Mouse (Mus musculus): Measurements from ENCODE around the gene Cspg4.
A peak's percentile ranks its signal among the peaks of the same experiment; 100 is the strongest.

DNA sequence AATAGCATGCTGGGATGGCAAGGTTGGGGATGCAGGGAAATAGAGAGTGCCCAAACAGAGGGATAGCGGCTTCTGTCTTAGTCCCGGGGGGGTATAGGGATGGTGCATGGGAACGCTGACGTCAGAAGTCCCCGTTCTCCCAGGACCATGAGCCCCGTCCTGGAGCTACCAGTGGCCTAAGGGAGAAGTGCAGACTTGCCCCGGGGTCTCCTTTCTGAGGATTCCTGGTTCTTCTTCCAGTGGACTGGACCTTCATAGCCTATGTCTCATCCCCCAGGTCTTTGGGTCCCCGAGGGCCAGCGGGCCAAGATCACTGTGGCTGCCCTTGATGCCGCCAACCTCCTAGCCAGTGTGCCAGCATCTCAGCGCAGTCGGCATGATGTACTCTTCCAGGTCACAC is 31.9 kb downstream of the Cspg4 start:
- peak; percentile 34 for TF ChIP-seq POLR2A (IDR thresholded peaks at IDR 0.05; ENCODE audit: insufficient read length, low read depth)
- TF ChIP-seq MAX (IDR thresholded peaks at IDR 0.05; ENCODE audit: low read depth) = no peak
- TF ChIP-seq E2F4 (IDR thresholded peaks at IDR 0.05; ENCODE audit: insufficient read depth) = no peak
- TF ChIP-seq USF1 (IDR thresholded peaks at IDR 0.05; ENCODE audit: low read depth) = no peak
- TF ChIP-seq TCF12 (IDR thresholded peaks at IDR 0.05; ENCODE audit: insufficient read depth, poor library complexity, severe bottlenecking) = no peak
- no peak for TF ChIP-seq MYOG (IDR thresholded peaks at IDR 0.05; ENCODE audit: control insufficient read depth in 1 of 3, insufficient read depth in 1 of 3, insufficient read length in 2 of 3, low read depth in 2 of 3)
- TF ChIP-seq TCF3 (IDR thresholded peaks at IDR 0.05; ENCODE audit: insufficient read length, low read depth) = no peak
